Mouse (Mus musculus) liver, embryonic 16.5 days (tissue): ENCODE results near the gene Ssr4. TPM values are rescaled to one million over a fixed set of nuclear protein-coding genes. Genes with fewer than 3 reads are reported as not detected.
"Not testable (repeated sequence)": the region's sequence is repeated elsewhere in the genome, so short reads cannot be mapped to it uniquely, and the experiment has no call there.

Source experiments
- ATAC-seq: fragments of 200-750 bp; cut with Nextera tagmentation; 2 replicates; pipeline ENCODE4 v1.8.0; 2017; ENCODE audit warnings: low read depth, mild to moderate bottlenecking, moderate number of reproducible peaks, moderate library complexity
- H3K27ac ChIP-seq: fragments of 300-500 bp; sonication (generic); 2 replicates; pipeline ENCODE4 v1.5.1; 2014; ENCODE audit warnings: mild to moderate bottlenecking, low read length
- H3K27me3 ChIP-seq: fragments of 300-500 bp; sonication (generic); 2 replicates; pipeline ENCODE4 v1.6.1; 2014; ENCODE audit warnings: low read depth, low read length, mixed read lengths; ENCODE audit not compliant: control insufficient read depth, insufficient read depth
- H3K36me3 ChIP-seq: fragments of 300-500 bp; sonication (generic); 2 replicates; pipeline ENCODE4 v1.6.1; 2014; ENCODE audit warnings: mild to moderate bottlenecking; ENCODE audit not compliant: control insufficient read depth, insufficient read depth
- H3K4me1 ChIP-seq: fragments of 300-500 bp; sonication (generic); 2 replicates; pipeline ENCODE4 v1.6.1; 2014; ENCODE audit warnings: low read depth, low read length, mixed read lengths; ENCODE audit not compliant: control insufficient read depth
- H3K4me2 ChIP-seq: fragments of 300-500 bp; sonication (generic); 2 replicates; pipeline ENCODE4 v1.6.1; 2014; ENCODE audit warnings: low read depth, low read length, mixed read lengths
- H3K4me3 ChIP-seq: fragments of 300-500 bp; sonication (generic); 2 replicates; pipeline ENCODE4 v1.5.1; 2014; ENCODE audit warnings: low read depth, mild to moderate bottlenecking, low read length
- H3K9ac ChIP-seq: fragments of 300-500 bp; sonication (generic); 2 replicates; pipeline ENCODE4 v1.6.1; 2014; ENCODE audit warnings: low read depth, low read length
- H3K9me3 ChIP-seq: fragments of 300-500 bp; sonication (generic); replicated peaks from 2 replicates; pipeline ENCODE4 v1.6.1; 2016; ENCODE audit warnings: low read length; ENCODE audit not compliant: control insufficient read depth
- WGBS: fragments of 180-500 bp; shearing (Covaris S2); extraction: QIAGEN DNeasy Blood & Tissue Kit; methylation state at CpG from one replicate; pipeline ENCODE4 v1.1.7; 2014; ENCODE audit not compliant: insufficient replicate concordance; 5-methylcytosine and 5-hydroxymethylcytosine counted together
- polyA plus RNA-seq: library from polyadenylated mRNA; unstranded; fragments of >200 nt; fragmentation: Nextera tagmentation; extraction: Ambion mirVana; gene quantifications from 2 replicates; pipeline ENCODE4 v1.2.1, GENCODE M21; 2015

The Ssr4 gene
- 158 and 167 TPM in 2 replicates for polyA plus RNA-seq

DNA sequence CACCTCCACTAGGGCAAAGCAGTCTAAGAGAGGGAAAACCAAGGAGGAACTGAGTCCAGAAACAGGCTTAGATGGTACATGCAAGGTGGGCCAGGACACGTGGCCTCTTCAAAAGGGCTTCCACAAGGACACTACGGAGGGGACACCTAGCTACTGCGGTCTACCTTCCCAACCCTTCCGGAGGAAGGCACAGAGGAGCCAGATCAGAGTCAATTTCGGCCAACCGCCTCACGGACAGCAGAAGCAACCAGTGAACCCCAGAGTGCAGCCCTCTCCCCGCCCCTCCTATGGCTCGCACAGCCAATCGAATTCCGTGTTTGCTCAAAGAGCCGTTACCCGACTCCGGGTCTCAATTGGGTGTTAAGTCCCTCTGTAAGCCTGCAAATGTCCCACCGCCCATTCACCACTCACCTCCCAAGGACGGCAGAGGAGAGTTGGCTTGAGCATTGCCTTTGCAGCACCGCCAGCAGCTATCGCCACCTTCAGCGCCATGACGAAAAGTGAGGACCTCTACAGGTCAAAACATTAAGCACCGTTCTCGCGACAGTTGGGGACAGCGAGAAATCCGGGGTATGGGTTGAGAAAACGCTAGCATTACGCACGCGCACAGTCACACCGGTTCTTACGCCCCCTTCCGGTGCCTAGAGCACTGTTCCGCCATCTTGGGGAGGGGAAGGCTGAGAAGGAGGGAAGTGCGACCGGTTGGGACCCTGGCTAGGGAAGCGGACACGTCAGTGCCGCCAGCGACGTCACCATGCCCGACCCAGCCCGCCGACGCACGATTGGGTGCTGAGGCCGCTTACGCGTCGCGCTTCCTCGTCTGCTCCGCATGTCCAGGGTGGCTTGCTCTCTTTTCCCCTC, at the start of gene Ssr4, which contains the start of gene Idh3g:
Gene Ssr4, plus strand, starts transcription at position 665 of the 861 bp plus-strand sequence.
Gene Idh3g, minus strand, starts transcription at position 534 of the 861 bp plus-strand sequence.
- H3K9ac ChIP-seq, result peak within 1 kb of the TSS; percentile 80
- no peaks in the 10 kb centered on the region for H3K9me3 ChIP-seq
- ATAC-seq, result peak; percentile 91
- H3K27ac ChIP-seq, result peak within 1 kb of the TSS; percentile 90
- H3K36me3 ChIP-seq, result no peaks in the 10 kb centered on the region; the same call in 1 of the 2 replicates
- H3K4me2 ChIP-seq, result peak within 1 kb of the TSS; percentile 69
- peaks cover 3% of the 10 kb centered on the region for H3K4me1 ChIP-seq
- WGBS, result 14% methylated on average over 49 of the region's 52 CpGs
- no peaks in the 10 kb centered on the region for H3K27me3 ChIP-seq
- peak within 1 kb of the TSS; percentile 74 for H3K4me3 ChIP-seq

GRCm38 (mm10) chrX:73738155-73738554, 48.7 kb upstream of the Ssr4 start:
- Histone ChIP-seq H3K9ac (no peak overlapping the region), H3K4me2 (no peak overlapping the region), H3K27ac (no peak overlapping the region), H3K9me3 (no peaks in the 10 kb centered on the region), H3K27me3 (no peaks in the 10 kb centered on the region), H3K4me1 (no peaks in the 10 kb centered on the region), H3K4me3 (no peak overlapping the region), H3K36me3 (no peaks in the 10 kb centered on the region)
- 42% methylated on average over 1 of the region's 1 CpGs for WGBS
- no peak for ATAC-seq

GRCm38 (mm10) chrX:73739151-73739550, 47.7 kb upstream of the Ssr4 start:
- Histone ChIP-seq H3K4me2 (no peak overlapping the region), H3K9me3 (no peaks in the 10 kb centered on the region), H3K27ac (no peak overlapping the region), H3K9ac (no peak overlapping the region), H3K4me1 (no peaks in the 10 kb centered on the region), H3K36me3 (no peaks in the 10 kb centered on the region), H3K4me3 (no peak overlapping the region), H3K27me3 (no peaks in the 10 kb centered on the region)
- ATAC-seq, result no peak
- 47% methylated on average over 5 of the region's 5 CpGs for whole genome bisulfite sequencing

DNA sequence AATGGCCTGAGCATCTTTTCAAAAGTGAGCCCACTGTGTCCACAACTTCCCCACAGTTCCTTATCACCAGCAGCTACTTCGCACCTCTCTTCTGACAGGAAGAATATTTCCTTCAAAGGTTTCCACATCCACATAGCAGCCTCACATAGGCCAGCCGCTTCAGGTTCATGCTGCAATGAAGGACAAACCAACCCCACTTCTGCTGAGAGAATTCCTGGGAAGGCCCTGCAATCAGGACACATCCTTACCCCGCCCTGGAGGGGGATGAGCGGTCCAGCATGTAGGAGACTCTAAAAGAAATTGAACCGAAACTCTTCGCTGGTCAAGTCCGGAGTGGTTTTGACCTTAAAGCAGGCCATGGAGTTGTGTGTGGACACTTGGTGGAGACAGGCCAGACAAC, 47.0 kb upstream of the Ssr4 start:
- not testable (repeated sequence) for H3K36me3 ChIP-seq, H3K9ac ChIP-seq, H3K9me3 ChIP-seq, H3K4me1 ChIP-seq, H3K27me3 ChIP-seq, H3K4me3 ChIP-seq, H3K4me2 ChIP-seq, ATAC-seq, H3K27ac ChIP-seq
- 67% methylated on average over 7 of the region's 7 CpGs for WGBS

- Histone ChIP-seq H3K27me3 (no peaks in the 10 kb centered on the region), H3K27ac (no peak overlapping the region), H3K9ac (no peak overlapping the region), H3K4me2 (no peak overlapping the region), H3K36me3 (no peaks in the 10 kb centered on the region), H3K9me3 (no peaks in the 10 kb centered on the region), H3K4me1 (no peaks in the 10 kb centered on the region), H3K4me3 (no peak overlapping the region)
- no peak for ATAC-seq
- 55% methylated on average over 1 of the region's 1 CpGs for WGBS
Observed at GRCm38 (mm10) chrX:73744774-73745481, 41.9 kb upstream of the Ssr4 start.

DNA sequence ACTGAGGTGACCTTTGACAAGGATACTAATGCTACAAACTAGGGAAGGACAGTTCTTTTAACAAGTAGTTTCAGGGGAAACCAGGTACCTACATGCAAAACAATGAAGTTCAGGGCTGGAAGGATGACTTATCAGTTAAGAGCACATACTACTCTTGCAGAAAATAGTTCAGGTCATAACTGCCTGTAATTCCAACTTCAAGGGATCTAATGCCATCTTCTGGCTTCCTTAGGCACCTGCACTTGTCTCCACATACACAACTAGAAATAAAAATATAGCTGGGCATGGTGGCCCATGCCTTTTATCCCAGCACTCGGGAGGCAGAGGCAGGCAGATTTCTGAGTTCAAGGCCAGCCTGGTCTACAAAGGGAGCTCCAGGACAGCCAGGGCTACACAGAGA, 37.9 kb upstream of the Ssr4 start:
- Histone ChIP-seq H3K9me3 (no peaks in the 10 kb centered on the region), H3K9ac (no peak overlapping the region), H3K27ac (no peak overlapping the region), H3K4me1 (no peaks in the 10 kb centered on the region), H3K36me3 (no peaks in the 10 kb centered on the region), H3K4me2 (no peak overlapping the region), H3K27me3 (no peaks in the 10 kb centered on the region), H3K4me3 (no peak overlapping the region)
- no peak for ATAC-seq
- WGBS, result 60% methylated on average over 1 of the region's 1 CpGs

DNA sequence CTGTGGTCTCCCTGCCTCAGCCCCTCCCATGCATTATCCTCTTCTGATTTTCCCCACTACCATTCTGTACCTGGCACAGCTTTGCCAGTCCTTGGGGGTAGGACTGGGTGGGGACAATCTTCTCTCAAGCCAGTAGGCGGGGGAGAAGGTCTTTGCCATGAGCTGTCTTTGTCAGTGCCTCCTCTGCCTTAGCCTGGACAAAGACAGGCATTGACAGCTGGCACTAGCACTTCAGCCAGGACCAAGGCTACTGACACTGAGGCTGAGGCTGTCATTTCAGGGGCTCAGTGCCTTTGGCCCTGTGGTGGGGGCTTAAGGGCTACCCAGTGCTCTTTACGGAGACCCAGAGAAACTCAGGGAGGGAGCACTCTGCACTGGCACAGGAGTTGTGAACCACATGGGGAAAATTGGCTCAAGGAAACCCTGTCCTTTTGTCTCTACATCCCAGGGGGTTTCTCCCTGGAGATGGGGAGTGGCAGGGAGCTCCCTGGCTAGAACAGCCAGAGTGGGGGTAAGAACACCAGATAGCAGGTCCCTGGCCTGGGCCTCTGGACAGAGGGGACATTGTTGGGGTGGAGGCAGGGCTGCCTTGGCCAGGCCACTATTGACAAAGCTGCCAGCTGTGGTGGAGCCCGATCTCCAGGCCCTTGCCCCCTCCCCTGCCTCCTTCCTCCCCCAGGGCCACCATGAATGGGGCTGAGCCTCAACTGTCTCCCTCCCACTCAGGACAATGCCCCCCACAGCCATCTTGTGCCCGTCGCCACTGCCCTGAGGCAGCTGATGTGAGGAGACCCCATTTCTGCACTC, 30.3 kb upstream of the Ssr4 start, which contains the start of gene Plxnb3:
Gene Plxnb3, plus strand, starts transcription at position 757 of the 807 bp plus-strand sequence.
- ATAC-seq, result no peak

DNA sequence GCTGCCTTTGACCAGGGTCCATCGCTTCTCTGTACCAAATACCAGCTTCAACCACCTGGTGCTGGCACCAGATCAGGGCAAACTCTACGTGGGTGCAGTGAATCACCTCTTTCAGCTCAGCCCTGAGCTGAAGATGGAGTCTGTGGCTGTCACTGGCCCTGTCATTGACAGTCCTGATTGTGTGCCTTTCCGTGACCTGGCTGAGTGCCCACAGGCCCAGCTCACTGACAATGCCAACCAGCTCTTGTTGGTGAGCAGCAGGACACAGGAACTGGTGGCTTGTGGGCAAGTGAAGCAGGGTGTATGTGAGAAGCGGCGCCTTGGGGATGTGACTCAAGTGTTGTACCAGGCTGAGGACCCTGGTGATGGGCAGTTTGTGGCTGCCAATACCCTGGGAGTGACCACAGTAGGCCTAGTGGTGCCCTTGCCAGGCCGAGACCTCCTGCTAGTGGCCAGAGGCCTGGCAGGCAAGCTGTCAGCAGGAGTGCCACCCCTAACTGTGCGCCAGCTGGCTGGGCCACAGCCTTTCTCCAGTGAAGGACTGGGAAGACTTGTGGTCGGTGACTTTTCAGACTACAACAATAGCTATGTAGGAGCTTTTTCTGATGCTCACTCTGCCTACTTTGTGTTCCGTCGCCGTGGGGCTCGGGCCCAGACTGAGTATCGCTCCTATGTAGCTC, 28.1 kb upstream of the Ssr4 start:
- no peak for ATAC-seq
- no peaks in the 10 kb centered on the region for H3K9me3 ChIP-seq
- H3K27ac ChIP-seq, result no peak overlapping the region
- H3K4me3 ChIP-seq, result no peak overlapping the region
- H3K4me1 ChIP-seq, result no peaks in the 10 kb centered on the region
- H3K4me2 ChIP-seq, result no peak overlapping the region
- WGBS, result 69% methylated on average over 13 of the region's 13 CpGs
- no peak overlapping the region for H3K9ac ChIP-seq
- no peaks in the 10 kb centered on the region for H3K36me3 ChIP-seq
- H3K27me3 ChIP-seq, result no peaks in the 10 kb centered on the region

More for the DNA sequence above, 30.3 kb upstream of the Ssr4 start, which contains the start of gene Plxnb3:
- H3K36me3 ChIP-seq, result no peaks in the 10 kb centered on the region
- no peak within 1 kb of the TSS for H3K9ac ChIP-seq
- no peaks in the 10 kb centered on the region for H3K27me3 ChIP-seq
- no peaks in the 10 kb centered on the region for H3K9me3 ChIP-seq
- 45% methylated on average over 5 of the region's 5 CpGs for WGBS
- H3K4me2 ChIP-seq, result no peak within 1 kb of the TSS
- H3K4me3 ChIP-seq, result no peak within 1 kb of the TSS
- H3K4me1 ChIP-seq, result no peaks in the 10 kb centered on the region
- no peak within 1 kb of the TSS for H3K27ac ChIP-seq
